Mouse (Mus musculus): ENCODE measurements around the gene Gm10486. TPM values are rescaled to one million over a fixed set of nuclear protein-coding genes. Genes with fewer than 3 reads are reported as not detected.
"Not testable (repeated sequence)": the region's sequence is repeated elsewhere in the genome, so short reads cannot be mapped to it uniquely, and the experiment has no call there.

Gm10486 gene
- total RNA-seq (2021): not detected
- long read RNA-seq, experiment 1: 0 reads
- long read RNA-seq, experiment 2: 0 reads

GRCm38 (mm10) chrX:35067084-35067483 is at the start of gene Gm10486:
Gm10486 (plus strand) TSS chrX:35067384.
- DNase-seq (ENCODE audit: low spot score in 2 of 2); intact Hi-C loops (cut with DNase I): not testable (repeated sequence)

All from left cerebral cortex, postnatal 14 days (tissue).